Mouse (Mus musculus): Measurements from ENCODE around the gene Mrps34. TPM values are rescaled to one million over a fixed set of nuclear protein-coding genes. Genes with fewer than 3 reads are reported as not detected.
A peak's percentile ranks its signal among the peaks of the same experiment; 100 is the strongest.

Gene Mrps34
- polyA plus RNA-seq, 1 experiment from 2014 or later, result 22.2 TPM

GRCm38 (mm10) chr17:24867914-24868313, 27.0 kb upstream of the Mrps34 start:
- no peak overlapping the region for H3K27ac ChIP-seq
- peaks cover 26% of the 10 kb centered on the region; the same call in 1 of the 2 replicates for H3K36me3 ChIP-seq (ENCODE audit: inconsistent target)
- no peaks in the 10 kb centered on the region for H3K79me2 ChIP-seq (ENCODE audit: inconsistent target)
- 98% methylated on average over 8 of the region's 10 CpGs for WGBS (ENCODE audit: missing documents)
- no peak overlapping the region for H3K4me3 ChIP-seq (ENCODE audit: inconsistent target)

- WGBS (ENCODE audit: missing documents), result 68% methylated on average over 4 of the region's 4 CpGs
- Histone ChIP-seq H3K79me2 (ENCODE audit: inconsistent target) (no peaks in the 10 kb centered on the region), H3K4me3 (ENCODE audit: inconsistent target) (no peak overlapping the region), H3K27ac (no peak overlapping the region), H3K36me3 (ENCODE audit: inconsistent target) (no peaks in the 10 kb centered on the region)
Observed at GRCm38 (mm10) chr17:24873695-24874404, 21.1 kb upstream of the Mrps34 start.

GRCm38 (mm10) chr17:24874405-24874745, 20.5 kb upstream of the Mrps34 start:
- 39% methylated on average over 1 of the region's 1 CpGs for WGBS (ENCODE audit: missing documents)
- no peak overlapping the region for H3K4me3 ChIP-seq (ENCODE audit: inconsistent target)
- no peaks in the 10 kb centered on the region for H3K36me3 ChIP-seq (ENCODE audit: inconsistent target)

GRCm38 (mm10) chr17:24874989-24875388, 19.9 kb upstream of the Mrps34 start:
- 84% methylated on average over 8 of the region's 8 CpGs for WGBS (ENCODE audit: missing documents)
- Histone ChIP-seq H3K4me3 (ENCODE audit: inconsistent target) (no peak overlapping the region), H3K27ac (no peak overlapping the region), H3K79me2 (ENCODE audit: inconsistent target) (no peaks in the 10 kb centered on the region), H3K36me3 (ENCODE audit: inconsistent target) (no peaks in the 10 kb centered on the region)

More at GRCm38 (mm10) chr17:24874405-24874745, 20.5 kb upstream of the Mrps34 start:
- Histone ChIP-seq H3K27ac (no peak overlapping the region), H3K79me2 (ENCODE audit: inconsistent target) (no peaks in the 10 kb centered on the region)

- Histone ChIP-seq H3K4me3 (ENCODE audit: inconsistent target) (no peak overlapping the region), H3K27ac (no peak overlapping the region), H3K36me3 (ENCODE audit: inconsistent target) (peaks cover 2% of the 10 kb centered on the region; the same call in 1 of the 2 replicates), H3K79me2 (ENCODE audit: inconsistent target) (no peaks in the 10 kb centered on the region)
- 84% methylated on average over 10 of the region's 10 CpGs for WGBS (ENCODE audit: missing documents)
Observed at GRCm38 (mm10) chr17:24877336-24878116, 17.4 kb upstream of the Mrps34 start.

GRCm38 (mm10) chr17:24878117-24878397, 16.9 kb upstream of the Mrps34 start:
- Histone ChIP-seq H3K4me3 (ENCODE audit: inconsistent target) (no peak overlapping the region), H3K36me3 (ENCODE audit: inconsistent target) (peaks cover 8% of the 10 kb centered on the region), H3K27ac (no peak overlapping the region), H3K79me2 (ENCODE audit: inconsistent target) (no peaks in the 10 kb centered on the region)
- 74% methylated on average over 5 of the region's 5 CpGs for WGBS (ENCODE audit: missing documents)

- H3K36me3 ChIP-seq (ENCODE audit: inconsistent target), result peaks cover 12% of the 10 kb centered on the region
- no peak overlapping the region for H3K27ac ChIP-seq
- no peak overlapping the region for H3K4me3 ChIP-seq (ENCODE audit: inconsistent target)
- 90% methylated on average over 8 of the region's 8 CpGs for whole genome bisulfite sequencing (ENCODE audit: missing documents)
- H3K79me2 ChIP-seq (ENCODE audit: inconsistent target), result no peaks in the 10 kb centered on the region
Observed at GRCm38 (mm10) chr17:24878531-24878930, 16.4 kb upstream of the Mrps34 start.

GRCm38 (mm10) chr17:24881738-24882440, 13.0 kb upstream of the Mrps34 start:
- 42% methylated on average over 7 of the region's 7 CpGs for WGBS (ENCODE audit: missing documents)
- no peak overlapping the region for H3K4me3 ChIP-seq (ENCODE audit: inconsistent target)
- H3K27ac ChIP-seq, result no peak overlapping the region
- H3K36me3 ChIP-seq (ENCODE audit: inconsistent target), result peaks cover 21% of the 10 kb centered on the region
- peaks cover 21% of the 10 kb centered on the region for H3K79me2 ChIP-seq (ENCODE audit: inconsistent target)

- H3K36me3 ChIP-seq (ENCODE audit: inconsistent target), result peaks cover 21% of the 10 kb centered on the region
- no peak overlapping the region for H3K4me3 ChIP-seq (ENCODE audit: inconsistent target)
- no peak overlapping the region for H3K27ac ChIP-seq
- 94% methylated on average over 6 of the region's 6 CpGs for WGBS (ENCODE audit: missing documents)
- peaks cover 44% of the 10 kb centered on the region for H3K79me2 ChIP-seq (ENCODE audit: inconsistent target)
Observed at GRCm38 (mm10) chr17:24884391-24884790, 10.5 kb upstream of the Mrps34 start.

- peaks cover 26% of the 10 kb centered on the region for H3K36me3 ChIP-seq (ENCODE audit: inconsistent target)
- H3K4me3 ChIP-seq (ENCODE audit: inconsistent target), result peak overlapping the region; percentile 100
- peak overlapping the region; percentile 55 for H3K27ac ChIP-seq
- H3K79me2 ChIP-seq (ENCODE audit: inconsistent target), result peaks cover 44% of the 10 kb centered on the region
- WGBS (ENCODE audit: missing documents), result 27% methylated on average over 18 of the region's 22 CpGs
Observed at GRCm38 (mm10) chr17:24885356-24886133, 9.4 kb upstream of the Mrps34 start.

- Histone ChIP-seq H3K36me3 (ENCODE audit: inconsistent target) (peaks cover 34% of the 10 kb centered on the region), H3K27ac (peak within 1 kb of the TSS; percentile 55), H3K4me3 (ENCODE audit: inconsistent target) (peak within 1 kb of the TSS; percentile 100), H3K79me2 (ENCODE audit: inconsistent target) (peaks cover 44% of the 10 kb centered on the region)
- under 1% methylated on average over 69 of the region's 69 CpGs for WGBS (ENCODE audit: missing documents)
Observed at GRCm38 (mm10) chr17:24886134-24886931, 8.6 kb upstream of the Mrps34 start, which contains the start of the genes Nubp2 and Spsb3. Gene Nubp2, minus strand, starts transcription at chr17:24886349. Gene Spsb3, plus strand, starts transcription at chr17:24886643.

- Histone ChIP-seq H3K79me2 (ENCODE audit: inconsistent target) (peaks cover 44% of the 10 kb centered on the region), H3K4me3 (ENCODE audit: inconsistent target) (peak overlapping the region; percentile 84), H3K36me3 (ENCODE audit: inconsistent target) (peaks cover 40% of the 10 kb centered on the region), H3K27ac (peak overlapping the region; percentile 28)
- WGBS (ENCODE audit: missing documents), result under 1% methylated on average over 18 of the region's 18 CpGs
Observed at GRCm38 (mm10) chr17:24886932-24887271, 8.0 kb upstream of the Mrps34 start.

- H3K79me2 ChIP-seq (ENCODE audit: inconsistent target), result peaks cover 44% of the 10 kb centered on the region
- peaks cover 44% of the 10 kb centered on the region for H3K36me3 ChIP-seq (ENCODE audit: inconsistent target)
- 64% methylated on average over 18 of the region's 18 CpGs for WGBS (ENCODE audit: missing documents)
- H3K4me3 ChIP-seq (ENCODE audit: inconsistent target), result peak overlapping the region; percentile 84
- peak overlapping the region; percentile 28; the same call in 1 of the 2 replicates for H3K27ac ChIP-seq
Observed at GRCm38 (mm10) chr17:24887291-24888080, 7.4 kb upstream of the Mrps34 start.

Measured in macrophage (primary cell).